Mouse (Mus musculus) heart, adult 2 months (tissue): ENCODE data around the gene Pmp22.

Experiments used
- CTCF ChIP-seq: fragments of 200-600 bp; IDR thresholded peaks from 2 replicates; pipeline ENCODE4 v1.8.1; 2022; ENCODE audit warnings: antibody characterized with exemption, mild to moderate bottlenecking, moderate library complexity
- EP300 ChIP-seq: fragments of 200-500 bp; IDR thresholded peaks from 2 replicates; pipeline ENCODE4 v1.6.1; 2011; ENCODE audit warnings: low read depth, low read length, control low read depth; ENCODE audit not compliant: insufficient read depth
- POLR2A ChIP-seq: fragments of 200-500 bp; IDR thresholded peaks from 2 replicates; pipeline ENCODE4 v1.6.1; 2011; ENCODE audit warnings: mild to moderate bottlenecking, low read depth, low read length, control low read depth; ENCODE audit not compliant: insufficient read depth

DNA sequence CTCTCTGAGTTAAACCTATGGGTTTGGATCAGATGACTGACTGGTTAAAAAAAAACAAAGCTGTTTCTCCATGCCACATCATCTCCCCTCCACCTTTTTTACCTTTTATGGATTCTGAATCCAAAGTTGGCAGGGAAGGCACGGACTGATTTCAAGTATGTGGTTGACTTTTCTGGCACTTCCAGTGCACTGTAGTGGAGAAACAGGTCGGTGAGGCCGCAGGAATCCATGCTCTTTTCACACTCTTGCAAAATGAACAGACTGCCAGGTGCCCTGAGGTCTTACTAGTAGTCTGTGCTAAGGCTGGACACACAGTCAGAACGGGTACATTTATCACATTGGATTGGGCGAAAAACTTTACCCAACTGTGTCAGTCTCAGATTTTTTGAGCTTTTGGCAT is 13.5 kb downstream of the Pmp22 start:
- TF ChIP-seq POLR2A (no peak), CTCF (no peak), EP300 (no peak)
